Mouse (Mus musculus): Measurements from ENCODE around the gene Ugt1a8. TPM values are rescaled to one million over a fixed set of nuclear protein-coding genes. Genes with fewer than 3 reads are reported as not detected.

Ugt1a8 gene
- total and polyA plus RNA-seq, 3 experiments: not detected

GRCm38 (mm10) chr1:88248658-88249057 lies 161.0 kb downstream of the Ugt1a8 start:
- no peak overlapping the region for H3K9ac ChIP-seq (ENCODE audit: control insufficient read depth, low read depth, low read length, poor library complexity, severe bottlenecking)
- no peaks in the 10 kb centered on the region for H3K27me3 ChIP-seq (ENCODE audit: control insufficient read depth in 1 of 2, insufficient read depth in 2 of 2, low read length in 2 of 2)
- no peaks in the 10 kb centered on the region for H3K36me3 ChIP-seq (ENCODE audit: control insufficient read depth in 1 of 2, insufficient read depth in 2 of 2, low read length in 2 of 2)
- no peak for TF ChIP-seq USF2 (IDR thresholded peaks at IDR 0.05; ENCODE audit: borderline replicate concordance in 1 of 2, insufficient read depth in 1 of 2, low read depth in 1 of 2, low read length in 2 of 2)
- no peak for TF ChIP-seq UBTF (IDR thresholded peaks at IDR 0.05; ENCODE audit: borderline replicate concordance, insufficient read depth, low read depth, low read length)
- no peak for DNase-seq (ENCODE audit: low read depth, low spot score)
- H3K9me3 ChIP-seq (replicated peaks; ENCODE audit: insufficient read depth, low read length): no peaks in the 10 kb centered on the region
- H3K27ac ChIP-seq (ENCODE audit: control insufficient read depth, low read depth, low read length): no peak overlapping the region
- no peaks in the 10 kb centered on the region for H3K79me2 ChIP-seq (ENCODE audit: control insufficient read depth, insufficient read depth, low read length, poor library complexity)
- H3K4me3 ChIP-seq (ENCODE audit: control insufficient read depth in 1 of 2, insufficient read depth in 1 of 2, low read depth in 2 of 2, low read length in 2 of 2): no peak overlapping the region
- 0 out of 4 replicates have a peak, but pooled peaks cover 0 to 3% of the 10 kb centered on the region in 2 experiments for H3K4me1 ChIP-seq (ENCODE audit: control insufficient read depth in 1 of 2, insufficient read depth in 2 of 2, low read length in 2 of 2)

- TF ChIP-seq CHD2 (IDR thresholded peaks at IDR 0.05; ENCODE audit: low read length): no peak
- no peak for TF ChIP-seq KAT2A (conservative IDR thresholded peaks at IDR 0.05; ENCODE audit: low read depth, low read length)
- no peak for TF ChIP-seq HCFC1 (IDR thresholded peaks at IDR 0.05; ENCODE audit: low read depth, low read length)
- no peak for TF ChIP-seq MAX (IDR thresholded peaks at IDR 0.05; ENCODE audit: low read length)
- TF ChIP-seq RAD21 (IDR thresholded peaks at IDR 0.05; ENCODE audit: low read depth, low read length): no peak
- TF ChIP-seq MYC (IDR thresholded peaks at IDR 0.05; ENCODE audit: low read depth, low read length): no peak
- TF ChIP-seq NRF1 (IDR thresholded peaks at IDR 0.05; ENCODE audit: insufficient read depth, low read depth, low read length, poor library complexity, severe bottlenecking): no peak
- TF ChIP-seq ETS1 (IDR thresholded peaks at IDR 0.05; ENCODE audit: low read depth, low read length): no peak
- TF ChIP-seq GABPA (IDR thresholded peaks at IDR 0.05; ENCODE audit: low read depth, low read length): no peak
- TF ChIP-seq NELFE (IDR thresholded peaks at IDR 0.05; ENCODE audit: low read depth, low read length): no peak
- TF ChIP-seq UBTF (IDR thresholded peaks at IDR 0.05; ENCODE audit: borderline replicate concordance, insufficient read depth, low read depth, low read length): no peak
- TF ChIP-seq ZMIZ1 (IDR thresholded peaks at IDR 0.05; ENCODE audit: low read depth, low read length): no peak
- no peak for TF ChIP-seq USF2 (IDR thresholded peaks at IDR 0.05; ENCODE audit: borderline replicate concordance in 1 of 2, insufficient read depth in 1 of 2, low read depth in 1 of 2, low read length in 2 of 2)
- H3K4me1 ChIP-seq (ENCODE audit: control insufficient read depth in 1 of 2, insufficient read depth in 2 of 2, low read length in 2 of 2): 0 out of 4 replicates have a peak, but pooled peaks cover 0 to 3% of the 10 kb centered on the region in 2 experiments
- H3K36me3 ChIP-seq (ENCODE audit: control insufficient read depth in 1 of 2, insufficient read depth in 2 of 2, low read length in 2 of 2): no peaks in the 10 kb centered on the region
- H3K9me3 ChIP-seq (replicated peaks; ENCODE audit: insufficient read depth, low read length): no peaks in the 10 kb centered on the region
- no peak overlapping the region for H3K4me3 ChIP-seq (ENCODE audit: control insufficient read depth in 1 of 2, insufficient read depth in 1 of 2, low read depth in 2 of 2, low read length in 2 of 2)
- no peak for DNase-seq (ENCODE audit: low read depth, low spot score)
- no peaks in the 10 kb centered on the region for H3K79me2 ChIP-seq (ENCODE audit: control insufficient read depth, insufficient read depth, low read length, poor library complexity)
- no peak overlapping the region for H3K9ac ChIP-seq (ENCODE audit: control insufficient read depth, low read depth, low read length, poor library complexity, severe bottlenecking)
- no peak overlapping the region for H3K27ac ChIP-seq (ENCODE audit: control insufficient read depth, low read depth, low read length)
- no peaks in the 10 kb centered on the region for H3K27me3 ChIP-seq (ENCODE audit: control insufficient read depth in 1 of 2, insufficient read depth in 2 of 2, low read length in 2 of 2)
Observed at GRCm38 (mm10) chr1:88249596-88249995, 162.0 kb downstream of the Ugt1a8 start.

GRCm38 (mm10) chr1:88250023-88250422 lies 162.4 kb downstream of the Ugt1a8 start:
- DNase-seq (ENCODE audit: low read depth, low spot score): no peak
- no peaks in the 10 kb centered on the region for H3K36me3 ChIP-seq (ENCODE audit: control insufficient read depth in 1 of 2, insufficient read depth in 2 of 2, low read length in 2 of 2)
- no peak overlapping the region for H3K27ac ChIP-seq (ENCODE audit: control insufficient read depth, low read depth, low read length)
- no peak overlapping the region for H3K9ac ChIP-seq (ENCODE audit: control insufficient read depth, low read depth, low read length, poor library complexity, severe bottlenecking)
- H3K9me3 ChIP-seq (replicated peaks; ENCODE audit: insufficient read depth, low read length): no peaks in the 10 kb centered on the region
- 0 out of 4 replicates have a peak, but pooled peaks cover 0 to 3% of the 10 kb centered on the region in 2 experiments for H3K4me1 ChIP-seq (ENCODE audit: control insufficient read depth in 1 of 2, insufficient read depth in 2 of 2, low read length in 2 of 2)
- H3K79me2 ChIP-seq (ENCODE audit: control insufficient read depth, insufficient read depth, low read length, poor library complexity): no peaks in the 10 kb centered on the region
- no peak overlapping the region for H3K4me3 ChIP-seq (ENCODE audit: control insufficient read depth in 1 of 2, insufficient read depth in 1 of 2, low read depth in 2 of 2, low read length in 2 of 2)
- no peaks in the 10 kb centered on the region for H3K27me3 ChIP-seq (ENCODE audit: control insufficient read depth in 1 of 2, insufficient read depth in 2 of 2, low read length in 2 of 2)
- TF ChIP-seq SIN3A (IDR thresholded peaks at IDR 0.05; ENCODE audit: low read length): no peak
- TF ChIP-seq POLR2AphosphoS2 (IDR thresholded peaks at IDR 0.05; ENCODE audit: low read length): no peak
- no peak for TF ChIP-seq BHLHE40 (IDR thresholded peaks at IDR 0.05; ENCODE audit: borderline replicate concordance, low read depth, low read length)
- TF ChIP-seq E2F4 (IDR thresholded peaks at IDR 0.05; ENCODE audit: borderline replicate concordance, low read depth, low read length): no peak
- no peak for TF ChIP-seq MYC (IDR thresholded peaks at IDR 0.05; ENCODE audit: low read depth, low read length)
- no peak for TF ChIP-seq TBP (IDR thresholded peaks at IDR 0.05; ENCODE audit: low read depth, low read length)
- TF ChIP-seq MYB (IDR thresholded peaks at IDR 0.05; ENCODE audit: low read depth, low read length): no peak
- no peak for TF ChIP-seq ZNF384 (IDR thresholded peaks at IDR 0.05; ENCODE audit: low read depth, low read length)
- no peak for TF ChIP-seq MAX (IDR thresholded peaks at IDR 0.05; ENCODE audit: low read length)
- TF ChIP-seq RCOR1 (IDR thresholded peaks at IDR 0.05; ENCODE audit: low read depth, low read length): no peak
- TF ChIP-seq CTCF (IDR thresholded peaks at IDR 0.05 in 2 of 3, conservative IDR thresholded peaks at IDR 0.05 in 1 of 3; ENCODE audit: control insufficient read depth in 1 of 3, insufficient read depth in 1 of 3, low read depth in 2 of 3, low read length in 3 of 3, poor library complexity in 1 of 3, severe bottlenecking in 1 of 3): no peak
- TF ChIP-seq NELFE (IDR thresholded peaks at IDR 0.05; ENCODE audit: low read depth, low read length): no peak
- TF ChIP-seq POLR2A (IDR thresholded peaks at IDR 0.05; ENCODE audit: control insufficient read depth in 1 of 2, insufficient read depth in 1 of 2, low read depth in 1 of 2, low read length in 2 of 2, poor library complexity in 1 of 2): no peak
- no peak for TF ChIP-seq SMC3 (IDR thresholded peaks at IDR 0.05; ENCODE audit: low read depth, low read length)
- no peak for TF ChIP-seq MEF2A (IDR thresholded peaks at IDR 0.05; ENCODE audit: extremely low read depth, insufficient replicate concordance, low read depth, low read length, poor library complexity, severe bottlenecking)
- TF ChIP-seq USF1 (IDR thresholded peaks at IDR 0.05; ENCODE audit: low read depth, low read length): no peak

Data from MEL (cell line).